Mouse (Mus musculus) E14TG2a.4 (cell line): ENCODE measurements at regions not wholly inside any gene's neighbourhood (a gene's known extent, or its start where the extent isn't known, plus 50 kb on each side); places are given as distances from the start of the nearest gene placed in this dataset.

ENCODE experiments used
- CTCF ChIP-seq: conservative IDR thresholded peaks from 2 replicates; pipeline ENCODE4 v1.5.1; 2014; ENCODE audit warnings: low read length
- NANOG ChIP-seq: IDR thresholded peaks from 2 replicates; pipeline ENCODE4 v1.6.1; 2014; ENCODE audit warnings: borderline replicate concordance, low read length, mixed read lengths
- POU5F1 ChIP-seq: IDR thresholded peaks from 2 replicates; pipeline ENCODE4 v1.6.1; 2014; ENCODE audit warnings: low read length, borderline replicate concordance

GRCm38 (mm10) chr6:89258140-89258539 lies 104.3 kb downstream of the Plxna1 start:
- TF ChIP-seq CTCF (no peak), POU5F1 (no peak), NANOG (no peak)
